17 mouse cellular contexts compared by ENCODE assay signal in genomic region chr11:47981108-47981507, GRCm38 (mm10). TPM values are rescaled to one million over a fixed set of nuclear protein-coding genes. Genes with fewer than 3 reads are reported as not detected.
"Had no signal": no experiment of that assay in that cellular context is flagged by ENCODE, and none has a peak within 500 bp of the region (broad histone marks: within the 10 kb centered on the region; RNA-seq: fewer than 3 reads in every experiment).

No protein-coding gene starts in this region.

- DNase-seq: lung, adult 18-20 months; lung, embryonic 14.5 days; lung, postnatal 10 days; thymus, adult 18-20 months; thymus, postnatal 14 days; thymus, postnatal 36 days had no signal

- H3K9me3 ChIP-seq: megakaryocyte, embryonic 14.5 days; midbrain, embryonic 13.5 days; midbrain, embryonic 15.5 days; neural tube, embryonic 12.5 days; stomach, embryonic 15.5 days had no signal

- ATAC-seq: midbrain, embryonic 13.5 days; midbrain, embryonic 15.5 days had no signal

- H3K4me2 ChIP-seq: lung, embryonic 14.5 days; midbrain, embryonic 11.5 days; midbrain, embryonic 13.5 days; midbrain, embryonic 15.5 days; neural tube, embryonic 12.5 days; stomach, embryonic 15.5 days had no signal

- H3K27ac ChIP-seq: macrophage; midbrain, embryonic 13.5 days; midbrain, embryonic 15.5 days; neural tube, embryonic 12.5 days; stomach, embryonic 15.5 days; stomach, postnatal 0 days had no signal

- H3K4me1 ChIP-seq: megakaryocyte, embryonic 14.5 days; midbrain, embryonic 13.5 days; midbrain, embryonic 15.5 days; neural tube, embryonic 12.5 days; stomach, embryonic 15.5 days had no signal

- H3K4me3 ChIP-seq: megakaryocyte, embryonic 14.5 days; midbrain, embryonic 13.5 days; midbrain, embryonic 15.5 days; neural tube, embryonic 12.5 days; stomach, embryonic 15.5 days had no signal

- H3K9ac ChIP-seq: lung, embryonic 14.5 days; midbrain, embryonic 13.5 days; midbrain, embryonic 15.5 days; neural tube, embryonic 12.5 days; stomach, embryonic 15.5 days had no signal

- H3K27me3 ChIP-seq: megakaryocyte, embryonic 14.5 days; midbrain, embryonic 15.5 days; neural tube, embryonic 12.5 days; stomach, embryonic 15.5 days had no signal

- H3K36me3 ChIP-seq: midbrain, embryonic 13.5 days; midbrain, embryonic 15.5 days; neural tube, embryonic 12.5 days; stomach, embryonic 15.5 days had no signal

RNA-seq across cellular contexts. Expression of gene Sgcd, which starts 7.7 kb away (rescaled TPM):
- total RNA-seq: megakaryocyte progenitor cell, adult 5-6 weeks; monocyte, adult 5-6 weeks; neutrophil, adult 5-6 weeks had no signal
- polyA plus RNA-seq: macrophage had no signal
